ENCODE assay signal across 14 mouse cellular contexts in the genomic region with DNA sequence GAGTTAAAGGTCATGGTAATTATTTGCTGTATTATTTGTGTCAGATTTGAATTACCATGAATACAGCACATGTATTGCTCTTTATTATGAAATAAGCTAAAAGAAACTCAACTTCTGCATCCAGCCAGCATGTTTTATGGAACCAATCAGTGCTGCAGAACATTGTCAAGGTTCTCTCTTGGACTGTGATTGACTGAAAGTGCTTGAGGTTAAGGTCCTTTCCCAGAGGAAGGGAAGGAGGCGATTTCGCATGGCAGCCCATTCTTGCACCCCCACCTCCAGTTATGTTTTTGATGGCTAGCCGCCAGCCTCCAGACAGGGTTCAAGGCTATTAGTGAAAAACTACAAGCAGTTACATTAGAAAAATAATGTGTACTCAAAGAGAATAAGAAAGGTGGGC.
"Had no signal": no experiment of that assay in that cellular context is flagged by ENCODE, and none has a peak within 500 bp of the region (broad histone marks: within the 10 kb centered on the region; RNA-seq: fewer than 3 reads in every experiment).

No protein-coding gene starts in this region.

- ATAC-seq: intestine, embryonic 15.5 days; liver, embryonic 12.5 days; midbrain, embryonic 16.5 days had no signal

- H3K4me2 ChIP-seq: intestine, embryonic 15.5 days; liver, embryonic 12.5 days; lung, embryonic 15.5 days; midbrain, embryonic 12.5 days had no signal

- H3K4me3 ChIP-seq: intestine, embryonic 15.5 days; layer of hippocampus, adult 2 months; liver, embryonic 12.5 days; lung, embryonic 15.5 days; midbrain, embryonic 12.5 days had no signal

- H3K4me1 ChIP-seq: intestine, embryonic 15.5 days; liver, embryonic 12.5 days; lung, embryonic 15.5 days; midbrain, embryonic 12.5 days had no signal

- H3K27me3 ChIP-seq: intestine, embryonic 15.5 days; liver, embryonic 12.5 days; lung, embryonic 15.5 days; midbrain, embryonic 12.5 days had no signal

- H3K9ac ChIP-seq: intestine, embryonic 15.5 days; liver, embryonic 12.5 days; lung, embryonic 15.5 days; midbrain, embryonic 12.5 days had no signal

- H3K36me3 ChIP-seq: intestine, embryonic 15.5 days; liver, embryonic 12.5 days; lung, embryonic 15.5 days; midbrain, embryonic 12.5 days had no signal

- DNase-seq: kidney, adult 2 months; kidney, postnatal 36 days; lung, postnatal 14 days; retina, postnatal 1 day; right cerebral cortex, postnatal 4 days; spleen, adult 18-20 months; thymus, adult 18-20 months; thymus, postnatal 14 days had no signal

- H3K9me3 ChIP-seq: intestine, embryonic 15.5 days; liver, embryonic 12.5 days; lung, embryonic 15.5 days; midbrain, embryonic 12.5 days had no signal

- H3K27ac ChIP-seq: intestine, embryonic 15.5 days; layer of hippocampus, adult 2 months; liver, embryonic 12.5 days; lung, embryonic 15.5 days; midbrain, embryonic 12.5 days had no signal
